Mouse (Mus musculus) left cerebral cortex, adult 2 months (tissue): ENCODE results near the gene Zp3. TPM values are rescaled to one million over a fixed set of nuclear protein-coding genes. Genes with fewer than 3 reads are reported as not detected.
A peak's percentile ranks its signal among the peaks of the same experiment; 100 is the strongest.

Experiments
- DNase-seq, 2 experiments: peaks; one replicate each; pipeline ENCODE4 v3.0.0; 2021 to 2022; ENCODE audit warnings: low spot score in 2 of 2, mixed read lengths in 1 of 2; ENCODE audit errors: extremely low spot score in 1 of 2
- H3K27ac ChIP-seq: fragments of 200-600 bp; 2 replicates; pipeline ENCODE4 v1.8.1; 2022
- H3K4me3 ChIP-seq: fragments of 200-600 bp; 2 replicates; pipeline ENCODE4 v1.8.1; 2022
- CTCF ChIP-seq: fragments of 200-600 bp; IDR thresholded peaks from 2 replicates; pipeline ENCODE4 v1.8.1; 2022; ENCODE audit warnings: antibody characterized with exemption, mild to moderate bottlenecking, moderate library complexity
- intact Hi-C: fragments of 180-260 bp; cut with DNase I; formaldehyde crosslinking; loops from one replicate; pipeline ENCODE4 v1.15.1; 2025
- total RNA-seq, 2 experiments: library from RNA; stranded (reverse); gene quantifications; 2 replicates each; pipeline ENCODE4 v1.2.3; 2021

Zp3 gene
- total RNA-seq, 2 experiments from 2014 or later: not detected

DNA sequence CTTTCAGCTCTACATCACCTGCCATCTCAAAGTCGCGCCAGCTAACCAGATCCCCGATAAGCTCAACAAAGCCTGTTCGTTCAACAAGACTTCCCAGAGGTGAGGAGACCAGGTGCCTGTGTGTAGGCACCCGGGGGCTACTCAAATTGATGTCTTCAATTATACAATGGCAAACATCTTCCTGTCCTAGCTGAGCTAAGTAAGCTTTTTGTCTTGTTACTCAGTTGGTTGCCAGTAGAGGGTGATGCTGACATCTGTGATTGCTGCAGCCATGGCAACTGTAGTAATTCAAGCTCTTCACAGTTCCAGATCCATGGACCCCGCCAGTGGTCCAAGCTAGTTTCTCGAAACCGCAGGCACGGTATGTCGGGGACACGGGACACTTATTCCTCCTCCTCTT lies 7.3 kb downstream of the Zp3 start:
- TF ChIP-seq CTCF: peak; percentile 52
- intact Hi-C loops: no loop called here
- no peak for DNase-seq

DNA sequence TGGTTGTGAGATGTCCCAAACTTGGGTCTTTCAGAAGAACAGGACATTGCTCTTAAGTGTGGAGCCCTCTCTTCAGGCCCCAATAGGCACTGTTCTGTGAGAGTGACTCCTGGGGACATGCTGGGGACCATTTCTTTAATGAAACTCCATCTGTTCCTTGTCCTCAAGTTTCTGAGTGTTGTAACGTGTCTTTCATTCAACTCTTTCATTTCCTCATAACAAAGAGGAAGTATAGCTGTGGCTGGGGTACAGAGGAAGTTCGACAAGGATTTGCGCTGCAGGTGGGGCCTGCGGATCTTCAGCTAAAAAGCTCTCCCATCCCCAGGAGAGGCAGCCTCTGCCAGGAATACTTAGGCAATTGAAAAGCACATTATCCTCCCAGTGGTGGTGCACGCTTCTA lies 10.7 kb downstream of the Zp3 start:
- no peak for DNase-seq
- no peak overlapping the region for H3K27ac ChIP-seq
- no peak overlapping the region for H3K4me3 ChIP-seq
- intact Hi-C loops: no loop called here
- no peak for TF ChIP-seq CTCF

More for the DNA sequence above, 7.3 kb downstream of the Zp3 start:
- H3K4me3 ChIP-seq: no peak overlapping the region
- no peak overlapping the region for H3K27ac ChIP-seq

DNA sequence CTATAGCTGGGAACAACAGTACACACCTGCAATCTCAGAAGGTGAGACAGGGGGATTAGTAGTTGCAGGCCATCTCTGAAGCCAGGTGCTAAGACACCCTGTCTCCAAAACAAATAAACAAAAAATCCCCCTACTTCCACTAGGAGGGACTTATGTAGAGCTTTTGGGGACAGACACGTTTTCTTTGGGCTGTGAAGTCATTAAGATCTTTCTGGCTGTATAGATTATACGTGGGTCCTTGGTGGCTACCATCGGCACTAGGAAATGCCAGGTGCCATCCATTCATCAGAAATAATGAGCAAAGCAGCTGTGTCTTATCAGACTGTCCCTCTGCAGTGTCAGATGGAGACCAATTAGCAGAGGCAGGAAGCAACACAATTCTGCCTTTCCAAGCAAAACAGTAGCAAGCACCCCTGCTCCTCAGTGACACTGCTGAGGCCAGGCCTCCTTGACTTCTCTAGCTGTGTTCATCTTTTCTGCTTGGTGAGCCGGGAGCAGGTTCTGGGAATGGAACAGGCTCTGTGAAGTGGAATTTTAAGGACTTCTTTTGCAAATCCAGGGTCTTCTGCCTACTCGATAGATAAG lies 13.6 kb downstream of the Zp3 start:
- Histone ChIP-seq H3K27ac (no peak overlapping the region), H3K4me3 (no peak overlapping the region)
- TF ChIP-seq CTCF: no peak
- DNase-seq: no peak
- intact Hi-C loops: no loop called here

DNA sequence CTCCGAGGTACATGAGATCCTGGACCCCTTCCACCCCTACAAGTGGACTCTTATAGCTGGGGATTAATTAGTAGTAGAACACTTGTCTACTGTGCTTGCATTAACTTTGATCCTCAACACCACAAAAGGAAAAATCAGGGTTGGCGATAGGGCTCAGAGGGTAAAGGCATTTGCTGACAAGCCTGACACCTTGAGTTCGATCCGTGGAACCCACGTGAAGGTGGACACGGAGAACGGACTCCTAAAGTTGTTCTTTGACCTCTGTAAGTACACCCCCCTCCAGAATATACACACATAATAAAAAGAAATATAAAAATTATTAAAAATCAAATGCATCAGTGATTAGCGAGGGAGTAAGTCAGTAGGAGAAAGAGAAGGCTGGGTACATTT lies 14.4 kb downstream of the Zp3 start:
- no peak for DNase-seq
- no peak overlapping the region for H3K27ac ChIP-seq
- no peak for TF ChIP-seq CTCF

DNA sequence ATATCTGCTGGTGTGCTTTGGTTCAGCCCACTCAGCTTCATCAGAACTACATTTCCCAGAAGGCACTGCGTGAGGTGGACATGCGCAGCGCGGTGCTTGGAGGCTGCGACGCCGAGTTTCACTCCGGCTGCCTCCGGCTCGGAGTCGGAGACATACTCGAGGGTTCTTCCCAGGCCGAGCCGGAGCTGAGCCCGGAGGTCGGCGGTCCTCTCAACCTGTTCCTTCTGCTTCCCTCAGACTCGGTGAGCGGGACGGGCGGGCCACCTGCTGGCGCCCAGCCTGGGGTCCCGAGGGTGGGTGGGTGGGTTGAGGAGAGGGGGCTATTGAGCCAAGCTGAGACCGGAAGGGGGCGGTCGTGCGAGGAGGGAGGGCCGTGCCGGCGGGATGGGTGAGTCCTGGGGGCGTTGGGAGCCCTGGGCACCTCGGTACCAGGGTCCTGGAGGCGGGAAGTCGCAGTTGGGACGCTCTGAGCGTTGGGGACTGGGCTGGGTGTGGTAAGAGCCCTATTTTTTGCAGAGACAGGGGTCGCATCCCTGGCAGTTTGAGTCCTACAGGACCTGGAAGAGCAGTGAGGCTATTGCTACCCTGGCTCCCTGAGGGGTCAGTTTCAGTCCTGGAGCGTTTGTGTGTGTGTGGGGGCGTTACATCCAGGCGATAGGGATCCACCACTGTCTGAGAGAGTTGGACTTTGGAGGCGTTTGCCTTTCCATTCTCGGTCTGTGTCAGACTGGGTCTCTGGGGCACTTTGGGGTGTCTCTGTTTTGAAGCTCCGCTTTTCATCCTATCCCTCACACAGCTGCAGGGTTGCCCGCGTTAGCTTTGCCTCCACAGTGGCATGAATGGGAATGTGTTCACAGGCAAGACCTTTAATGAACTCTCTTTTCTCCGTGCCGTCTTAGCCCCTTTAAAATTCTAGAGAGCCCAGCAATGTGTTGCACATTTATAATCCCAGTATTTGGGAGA lies 15.1 kb downstream of the Zp3 start, which contains the start of gene Dtx2:
Gene Dtx2, plus strand, starts transcription at position 76 of the 963 bp plus-strand sequence.
- TF ChIP-seq CTCF: peak; percentile 40
- peak within 1 kb of the TSS; percentile 85 for H3K27ac ChIP-seq
- peak within 1 kb of the TSS; percentile 81 for H3K4me3 ChIP-seq
- DNase-seq: peak; percentile 88 to 89
- intact Hi-C loops: no loop called here

More for the DNA sequence above, 14.4 kb downstream of the Zp3 start:
- intact Hi-C loops: no loop called here
- H3K4me3 ChIP-seq: peak overlapping the region; percentile 81

DNA sequence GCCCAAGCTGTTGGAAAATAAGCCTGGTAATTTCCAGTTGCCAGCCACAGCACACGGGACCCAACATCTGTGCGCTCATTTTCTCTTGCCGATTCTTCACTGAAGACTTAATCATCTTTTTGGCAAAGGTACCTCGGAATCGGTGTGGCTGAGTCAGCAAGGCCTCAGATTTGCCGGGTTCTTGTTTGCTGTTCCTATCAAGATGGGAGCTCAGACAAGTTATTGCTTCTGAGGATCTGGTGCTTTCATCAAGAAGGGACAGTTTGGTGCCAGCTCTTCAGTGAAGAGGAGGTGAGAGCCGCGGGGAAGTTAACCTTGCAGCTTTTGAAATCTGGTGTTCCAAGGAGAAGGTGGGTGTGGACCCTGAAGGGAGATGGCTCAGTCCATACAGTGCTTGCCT lies 16.3 kb downstream of the Zp3 start:
- DNase-seq: no peak
- intact Hi-C loops: no loop called here
- TF ChIP-seq CTCF: no peak
- Histone ChIP-seq H3K27ac (no peak overlapping the region), H3K4me3 (no peak overlapping the region)

DNA sequence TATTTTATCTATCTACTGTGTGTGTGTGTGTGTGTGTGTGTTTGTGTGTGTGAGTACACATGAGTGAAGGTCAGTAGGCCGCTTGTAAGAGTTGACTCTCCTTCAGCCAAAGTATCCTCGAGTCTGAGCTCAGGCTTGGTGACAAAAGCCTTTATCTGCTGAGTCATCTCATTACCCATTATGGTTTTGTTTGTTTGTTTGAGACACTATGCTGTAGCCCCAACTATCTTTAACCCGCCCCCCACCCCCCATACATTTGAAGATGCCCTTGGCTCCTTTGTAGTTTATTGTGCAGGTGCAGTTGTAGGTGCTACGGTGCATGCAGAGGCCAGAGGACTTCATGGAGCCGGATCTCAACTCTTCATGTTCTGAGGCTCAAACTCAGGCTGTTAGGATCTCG lies 21.3 kb downstream of the Zp3 start:
- DNase-seq: no peak
- no peak overlapping the region for H3K4me3 ChIP-seq
- intact Hi-C loops: no loop called here
- H3K27ac ChIP-seq: no peak overlapping the region
- no peak for TF ChIP-seq CTCF

DNA sequence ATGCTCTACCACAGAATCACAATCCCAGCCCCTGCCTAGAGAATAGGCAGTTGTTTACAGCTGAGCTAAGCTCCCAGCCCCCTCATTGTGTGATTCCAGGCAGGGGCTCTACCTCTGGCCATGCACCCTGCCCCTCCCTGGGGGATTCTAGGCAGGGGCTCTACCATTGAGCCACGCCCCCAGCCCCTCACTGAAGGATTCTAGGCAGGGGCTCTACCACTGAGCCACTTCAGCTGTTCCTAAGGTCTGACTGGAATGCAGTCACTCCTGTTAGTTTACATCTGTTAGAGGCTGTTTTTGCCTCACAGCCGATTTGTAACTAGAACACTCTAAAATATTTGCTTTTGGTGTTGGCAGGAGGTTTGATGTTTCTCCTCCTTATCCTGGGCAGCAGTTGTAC lies 22.4 kb downstream of the Zp3 start:
- H3K27ac ChIP-seq: no peak overlapping the region
- H3K4me3 ChIP-seq: no peak overlapping the region
- no peak for DNase-seq
- no peak for TF ChIP-seq CTCF
- intact Hi-C loops: no loop called here

DNA sequence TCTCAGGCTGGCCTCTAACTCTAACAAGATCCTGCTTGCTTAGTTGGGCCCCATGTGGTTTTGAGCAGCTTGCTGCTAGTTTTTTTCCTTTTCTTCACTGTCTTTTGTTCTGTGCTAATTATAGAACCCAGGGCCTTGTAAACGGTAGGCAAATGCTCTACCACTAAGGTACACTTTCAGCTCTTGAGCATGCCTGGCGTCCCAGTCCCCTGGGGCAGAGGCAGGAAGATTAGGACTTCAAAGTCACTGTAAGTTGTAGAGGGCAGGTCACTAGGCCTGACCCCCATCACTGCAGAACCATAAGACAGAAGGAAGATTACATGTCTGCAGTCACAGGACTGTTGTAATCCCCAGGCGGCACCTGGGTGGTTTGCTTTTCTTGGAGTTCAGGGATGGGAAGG lies 22.9 kb downstream of the Zp3 start:
- TF ChIP-seq CTCF: no peak
- intact Hi-C loops: no loop called here
- no peak for DNase-seq
- Histone ChIP-seq H3K4me3 (no peak overlapping the region), H3K27ac (no peak overlapping the region)

DNA sequence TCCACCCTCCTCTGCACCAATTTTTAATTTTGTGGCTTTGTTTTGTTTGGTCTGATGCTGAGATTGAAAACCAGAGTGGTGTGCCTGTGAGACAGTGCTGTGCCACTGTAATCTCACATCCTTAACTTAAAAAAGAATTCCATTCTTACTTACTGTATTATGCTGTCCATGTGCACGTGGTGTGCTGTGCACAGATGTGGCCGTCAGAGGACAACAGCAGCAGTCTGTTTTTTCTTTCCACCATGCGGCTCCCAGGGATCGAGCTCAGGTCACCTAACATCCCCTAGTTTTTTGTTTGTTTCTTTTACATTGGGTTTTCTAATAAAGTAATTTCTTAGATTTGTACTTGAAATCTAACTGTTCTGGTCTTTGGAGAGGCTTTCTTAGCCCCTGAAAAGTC lies 24.6 kb downstream of the Zp3 start:
- H3K27ac ChIP-seq: no peak overlapping the region
- intact Hi-C loops: no loop called here
- TF ChIP-seq CTCF: no peak

DNA sequence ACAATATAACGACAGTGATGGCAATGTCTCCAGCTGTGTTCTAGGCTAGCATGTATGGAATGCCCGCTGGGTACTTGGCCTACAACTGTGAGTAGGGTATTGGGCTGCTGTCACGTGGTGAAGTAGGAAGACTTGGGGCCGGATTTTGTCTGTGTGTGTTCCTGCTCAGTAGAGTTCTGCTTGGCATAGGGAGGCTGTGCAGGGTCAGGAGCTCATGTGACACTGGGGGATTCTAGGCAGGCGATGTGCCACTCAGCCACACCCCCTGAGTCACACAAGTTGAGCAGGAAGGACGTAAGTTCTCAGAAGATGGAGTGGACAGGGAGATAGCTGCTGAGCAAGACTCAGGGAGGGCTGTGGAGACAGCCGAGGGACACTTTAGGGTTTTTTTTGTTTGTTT lies 27.8 kb downstream of the Zp3 start:
- Histone ChIP-seq H3K4me3 (no peak overlapping the region), H3K27ac (no peak overlapping the region)
- intact Hi-C loops: no loop called here
- DNase-seq: no peak
- TF ChIP-seq CTCF: no peak

More for the DNA sequence above, 24.6 kb downstream of the Zp3 start:
- DNase-seq: no peak
- H3K4me3 ChIP-seq: no peak overlapping the region

DNA sequence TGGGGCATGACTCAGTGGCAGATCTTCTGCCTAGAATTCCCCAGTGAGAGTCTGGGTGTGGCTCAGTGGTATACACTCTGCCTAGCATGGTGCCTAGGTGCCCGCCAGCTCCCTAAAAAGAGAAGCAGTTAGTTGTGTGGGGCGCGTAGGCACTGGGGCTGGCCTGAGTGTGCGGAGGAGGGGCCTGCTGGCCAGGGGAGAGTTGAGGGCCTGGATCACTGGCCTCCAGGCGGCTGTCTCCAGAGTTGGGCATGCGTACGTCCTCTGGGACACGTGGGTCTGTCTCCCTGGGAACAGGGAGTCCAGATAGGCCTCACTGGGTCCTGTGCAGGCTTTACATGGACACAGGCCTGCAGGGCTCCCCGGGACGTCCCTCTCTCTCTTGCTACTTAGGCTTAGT lies 35.0 kb downstream of the Zp3 start:
- H3K4me3 ChIP-seq: no peak overlapping the region
- no peak for TF ChIP-seq CTCF
- no peak for DNase-seq
- intact Hi-C loops: no loop called here
- H3K27ac ChIP-seq: no peak overlapping the region
